Mouse (Mus musculus): ENCODE data around the gene Ndel1. TPM values are rescaled to one million over a fixed set of nuclear protein-coding genes. Genes with fewer than 3 reads are reported as not detected.

Ndel1 gene
- total and polyA plus RNA-seq, 3 experiments = 26.2 to 64.3 (median 39.4) TPM

DNA sequence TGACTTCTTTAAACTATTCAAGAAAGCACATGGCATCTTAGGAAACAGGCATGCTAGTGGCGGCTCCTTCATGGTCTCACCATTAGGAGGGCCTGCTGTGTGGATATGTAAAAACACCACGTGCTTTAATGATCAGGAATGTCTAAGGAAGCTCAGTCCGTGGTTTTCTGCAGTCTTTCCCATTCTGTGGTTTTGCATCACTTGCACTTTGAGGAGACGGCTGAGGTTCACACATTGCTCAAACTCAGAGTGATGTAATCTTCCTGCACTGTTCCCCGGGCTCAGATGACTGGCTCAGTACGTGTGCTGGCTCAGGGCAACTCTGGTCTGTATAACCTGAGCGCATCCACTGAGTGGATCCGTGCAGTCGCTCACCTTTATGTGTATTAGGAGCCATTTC is 89.3 kb downstream of the Ndel1 start:
- no peak for ATAC-seq (ENCODE audit: extremely low read depth, insufficient number of reproducible peaks, low FRiP score, poor library complexity, severe bottlenecking)

DNA sequence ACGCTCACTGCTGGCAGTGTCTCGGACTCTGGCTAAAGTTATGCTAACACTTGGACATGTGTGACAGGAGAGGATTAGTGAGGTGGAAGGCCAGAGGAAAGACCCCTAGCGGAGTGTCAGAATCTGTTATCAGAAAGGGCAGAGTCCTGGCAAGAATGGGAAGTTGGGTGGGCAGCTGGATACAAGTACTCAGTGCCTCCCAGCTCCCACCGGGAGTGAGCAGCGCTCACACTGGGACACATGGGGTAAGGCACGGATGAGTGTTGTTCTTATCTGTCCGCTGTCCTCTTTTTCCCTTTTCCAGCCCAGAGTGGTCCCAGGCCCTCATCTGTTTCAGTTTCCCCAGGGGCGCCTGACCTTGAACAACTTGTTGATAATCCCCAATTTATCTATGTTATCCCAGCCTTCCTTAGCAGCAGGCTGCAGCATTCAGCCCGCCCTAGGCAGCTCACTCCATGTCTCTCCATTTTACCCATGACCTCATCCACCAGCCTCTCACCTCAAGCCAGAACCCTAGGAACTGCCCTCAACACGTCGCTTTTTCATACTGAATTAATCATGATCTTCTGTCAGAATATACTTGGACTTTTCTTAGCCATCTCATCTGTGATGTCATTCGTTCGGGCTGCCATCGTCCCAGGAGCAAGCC is 91.1 kb downstream of the Ndel1 start:
- Histone ChIP-seq H3K9me3 (replicated peaks) (no peaks in the 10 kb centered on the region), H3K27me3 (ENCODE audit: insufficient read depth, low read length) (peaks cover 21% of the 10 kb centered on the region), H3K4me1 (ENCODE audit: insufficient read depth, low read depth, low read length) (no peaks in the 10 kb centered on the region), H3K4me3 (ENCODE audit: low read depth, low read length) (no peak overlapping the region), H3K36me3 (replicated peaks) (no peaks in the 10 kb centered on the region)
- no peak for ATAC-seq (ENCODE audit: extremely low read depth, insufficient number of reproducible peaks, low FRiP score, poor library complexity, severe bottlenecking)
- no peak for DNase-seq (ENCODE audit: low spot score)
- TF ChIP-seq CTCF (IDR thresholded peaks at IDR 0.05; ENCODE audit: low read depth, low read length) (no peak), POLR2AphosphoS5 (IDR thresholded peaks at IDR 0.05; ENCODE audit: insufficient replicate concordance, low read depth, low read length) (no peak), GATA2 (IDR thresholded peaks at IDR 0.05; ENCODE audit: borderline replicate concordance, low read depth, low read length) (no peak), TAL1 (conservative IDR thresholded peaks at IDR 0.05; ENCODE audit: low read depth, low read length) (no peak), GATA1 (IDR thresholded peaks at IDR 0.05; ENCODE audit: borderline replicate concordance, low read length) (no peak)

More for the DNA sequence above, 89.3 kb downstream of the Ndel1 start:
- TF ChIP-seq POLR2AphosphoS5 (IDR thresholded peaks at IDR 0.05; ENCODE audit: insufficient replicate concordance, low read depth, low read length) = no peak
- TF ChIP-seq GATA2 (IDR thresholded peaks at IDR 0.05; ENCODE audit: borderline replicate concordance, low read depth, low read length) = no peak
- TF ChIP-seq CTCF (IDR thresholded peaks at IDR 0.05; ENCODE audit: low read depth, low read length) = no peak
- TF ChIP-seq TAL1 (conservative IDR thresholded peaks at IDR 0.05; ENCODE audit: low read depth, low read length) = no peak
- TF ChIP-seq GATA1 (IDR thresholded peaks at IDR 0.05; ENCODE audit: borderline replicate concordance, low read length) = no peak
- DNase-seq (ENCODE audit: low spot score) = no peak
- Histone ChIP-seq H3K4me1 (ENCODE audit: insufficient read depth, low read depth, low read length) (no peaks in the 10 kb centered on the region), H3K4me3 (ENCODE audit: low read depth, low read length) (no peak overlapping the region), H3K27me3 (ENCODE audit: insufficient read depth, low read length) (peaks cover 14% of the 10 kb centered on the region), H3K36me3 (replicated peaks) (no peaks in the 10 kb centered on the region), H3K9me3 (replicated peaks) (no peaks in the 10 kb centered on the region)

DNA sequence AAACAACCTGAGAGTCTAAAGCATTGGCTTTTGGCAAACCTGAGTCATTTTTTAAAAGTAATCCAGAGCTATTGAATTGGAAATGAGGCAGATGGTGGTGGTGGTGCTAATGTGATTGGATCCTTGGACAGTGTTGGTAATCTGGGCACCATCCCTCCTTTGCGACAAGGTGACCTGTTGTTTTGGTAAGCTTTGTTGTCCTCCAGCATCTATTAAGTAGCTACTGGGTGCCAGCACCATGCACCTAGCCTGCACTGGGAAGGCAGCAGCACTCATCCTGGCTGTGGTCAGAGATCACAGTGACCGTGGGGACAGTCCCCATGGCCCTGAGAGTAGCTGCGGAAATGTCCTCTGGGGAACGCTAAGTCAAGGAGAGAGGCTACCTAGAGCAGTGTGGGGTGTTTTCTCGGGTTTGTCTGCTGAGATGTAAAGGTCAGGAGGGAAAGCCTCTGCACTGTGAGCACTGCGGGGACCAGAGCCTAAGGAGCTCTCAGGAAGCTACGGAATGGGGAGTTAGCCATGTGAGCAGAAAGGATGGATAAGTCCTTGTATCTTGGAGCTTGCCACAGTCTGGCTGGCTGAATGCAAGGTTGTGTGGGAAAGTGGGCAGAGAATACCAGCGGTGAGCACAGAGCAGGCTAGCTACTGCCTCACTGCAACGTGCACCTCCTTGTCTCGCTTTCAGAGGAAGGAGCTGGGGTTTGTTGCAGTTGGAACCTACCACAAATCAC is 91.8 kb downstream of the Ndel1 start:
- Histone ChIP-seq H3K4me1 (ENCODE audit: insufficient read depth, low read depth, low read length) (no peaks in the 10 kb centered on the region), H3K4me3 (ENCODE audit: low read depth, low read length) (no peak overlapping the region), H3K36me3 (replicated peaks) (no peaks in the 10 kb centered on the region), H3K27me3 (ENCODE audit: insufficient read depth, low read length) (peaks cover 21% of the 10 kb centered on the region), H3K9me3 (replicated peaks) (no peaks in the 10 kb centered on the region)
- DNase-seq (ENCODE audit: low spot score) (no peak), ATAC-seq (ENCODE audit: extremely low read depth, insufficient number of reproducible peaks, low FRiP score, poor library complexity, severe bottlenecking) (no peak)
- TF ChIP-seq GATA1 (IDR thresholded peaks at IDR 0.05; ENCODE audit: borderline replicate concordance, low read length) (no peak), POLR2AphosphoS5 (IDR thresholded peaks at IDR 0.05; ENCODE audit: insufficient replicate concordance, low read depth, low read length) (no peak), TAL1 (conservative IDR thresholded peaks at IDR 0.05; ENCODE audit: low read depth, low read length) (no peak), GATA2 (IDR thresholded peaks at IDR 0.05; ENCODE audit: borderline replicate concordance, low read depth, low read length) (no peak)

DNA sequence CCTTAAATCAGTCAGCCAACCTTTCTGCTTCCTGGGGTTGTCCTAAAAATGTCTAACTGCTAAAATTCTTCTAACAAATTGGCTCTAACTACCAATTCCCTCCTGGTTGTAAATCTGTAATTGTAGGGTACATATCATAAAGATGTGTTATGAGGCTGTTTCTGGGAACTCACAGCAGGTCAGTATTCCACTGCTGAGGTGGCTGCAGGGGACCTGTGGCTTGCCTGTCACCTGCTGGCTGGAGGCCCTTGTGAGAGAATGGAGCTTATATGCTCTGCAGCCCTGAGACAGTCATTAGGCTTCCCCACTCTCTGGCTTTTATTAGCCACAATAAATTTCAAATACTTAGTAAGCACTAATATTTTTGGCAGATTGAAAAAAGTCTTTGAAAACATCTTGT is 92.8 kb downstream of the Ndel1 start:
- H3K9me3 ChIP-seq (replicated peaks) = no peaks in the 10 kb centered on the region
- H3K36me3 ChIP-seq (replicated peaks) = no peaks in the 10 kb centered on the region
- peaks cover 25% of the 10 kb centered on the region for H3K27me3 ChIP-seq (ENCODE audit: insufficient read depth, low read length)
- H3K4me1 ChIP-seq (ENCODE audit: insufficient read depth, low read depth, low read length) = no peaks in the 10 kb centered on the region
- no peak overlapping the region for H3K4me3 ChIP-seq (ENCODE audit: low read depth, low read length)
- DNase-seq (ENCODE audit: low spot score) (no peak), ATAC-seq (ENCODE audit: extremely low read depth, insufficient number of reproducible peaks, low FRiP score, poor library complexity, severe bottlenecking) (no peak)
- no peak for TF ChIP-seq GATA1 (IDR thresholded peaks at IDR 0.05; ENCODE audit: borderline replicate concordance, low read length)
- TF ChIP-seq TAL1 (conservative IDR thresholded peaks at IDR 0.05; ENCODE audit: low read depth, low read length) = no peak
- TF ChIP-seq GATA2 (IDR thresholded peaks at IDR 0.05; ENCODE audit: borderline replicate concordance, low read depth, low read length) = no peak
- TF ChIP-seq POLR2AphosphoS5 (IDR thresholded peaks at IDR 0.05; ENCODE audit: insufficient replicate concordance, low read depth, low read length) = no peak
- TF ChIP-seq CTCF (IDR thresholded peaks at IDR 0.05; ENCODE audit: low read depth, low read length) = no peak

DNA sequence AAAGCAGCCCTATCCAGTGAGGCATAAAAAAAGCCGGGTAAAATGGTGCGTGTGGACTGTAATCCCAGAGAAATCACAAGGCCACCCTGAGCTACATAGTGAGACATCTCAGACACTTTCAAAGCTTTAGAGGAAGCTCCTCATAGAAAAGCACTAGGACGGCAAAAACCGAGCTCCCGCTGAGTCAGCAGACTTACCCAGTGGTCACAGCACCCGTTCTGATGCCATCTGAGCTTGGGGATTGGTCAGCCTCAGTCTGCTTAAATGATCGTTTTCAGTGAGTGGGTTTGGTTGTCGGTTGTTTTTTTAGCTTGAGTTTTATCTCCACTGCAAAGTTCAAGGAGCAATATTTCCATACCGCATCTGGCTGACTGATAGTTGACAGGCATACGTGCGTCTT is 93.7 kb downstream of the Ndel1 start:
- H3K4me3 ChIP-seq (ENCODE audit: low read depth, low read length) = no peak overlapping the region
- no peaks in the 10 kb centered on the region for H3K4me1 ChIP-seq (ENCODE audit: insufficient read depth, low read depth, low read length)
- no peaks in the 10 kb centered on the region for H3K36me3 ChIP-seq (replicated peaks)
- peaks cover 23% of the 10 kb centered on the region for H3K27me3 ChIP-seq (ENCODE audit: insufficient read depth, low read length)
- TF ChIP-seq CTCF (IDR thresholded peaks at IDR 0.05; ENCODE audit: low read depth, low read length) (no peak), TAL1 (conservative IDR thresholded peaks at IDR 0.05; ENCODE audit: low read depth, low read length) (no peak), GATA2 (IDR thresholded peaks at IDR 0.05; ENCODE audit: borderline replicate concordance, low read depth, low read length) (no peak), POLR2AphosphoS5 (IDR thresholded peaks at IDR 0.05; ENCODE audit: insufficient replicate concordance, low read depth, low read length) (no peak)
- DNase-seq (ENCODE audit: low spot score) = no peak
- ATAC-seq (ENCODE audit: extremely low read depth, insufficient number of reproducible peaks, low FRiP score, poor library complexity, severe bottlenecking) = no peak
- no peaks in the 10 kb centered on the region for H3K9me3 ChIP-seq (replicated peaks)

DNA sequence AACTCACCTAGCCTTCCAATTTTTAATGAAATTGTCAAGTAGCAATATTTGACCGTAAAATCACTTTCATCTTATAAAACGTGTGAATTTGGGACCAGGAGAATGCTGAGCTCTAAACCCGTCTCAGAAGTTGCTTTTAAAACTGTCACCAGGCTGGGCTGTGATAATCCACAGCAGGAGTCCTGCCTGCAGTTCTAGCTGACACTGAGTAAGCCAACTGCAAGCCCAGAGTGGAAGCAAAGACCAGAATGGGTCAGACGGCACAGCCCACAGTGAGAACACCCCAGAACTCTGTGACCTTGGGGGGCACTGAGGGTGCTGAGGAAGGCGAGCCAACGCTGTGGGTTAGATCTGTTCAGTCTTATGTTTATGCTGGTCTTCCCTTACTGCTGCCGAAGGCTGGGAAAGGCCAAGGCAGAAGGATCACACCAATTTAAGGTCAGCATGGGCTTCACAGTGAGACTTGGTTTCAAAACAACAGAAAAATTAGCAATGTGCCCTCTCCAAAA is 95.5 kb downstream of the Ndel1 start:
- no peak overlapping the region for H3K4me3 ChIP-seq (ENCODE audit: low read depth, low read length)
- DNase-seq (ENCODE audit: low spot score) (no peak), ATAC-seq (ENCODE audit: extremely low read depth, insufficient number of reproducible peaks, low FRiP score, poor library complexity, severe bottlenecking) (no peak)
- TF ChIP-seq GATA2 (IDR thresholded peaks at IDR 0.05; ENCODE audit: borderline replicate concordance, low read depth, low read length) (no peak), CTCF (IDR thresholded peaks at IDR 0.05; ENCODE audit: low read depth, low read length) (no peak), GATA1 (IDR thresholded peaks at IDR 0.05; ENCODE audit: borderline replicate concordance, low read length) (no peak), POLR2AphosphoS5 (IDR thresholded peaks at IDR 0.05; ENCODE audit: insufficient replicate concordance, low read depth, low read length) (no peak)
- peaks cover 17% of the 10 kb centered on the region for H3K27me3 ChIP-seq (ENCODE audit: insufficient read depth, low read length)
- H3K4me1 ChIP-seq (ENCODE audit: insufficient read depth, low read depth, low read length) = no peaks in the 10 kb centered on the region
- no peaks in the 10 kb centered on the region for H3K36me3 ChIP-seq (replicated peaks)
- no peaks in the 10 kb centered on the region for H3K9me3 ChIP-seq (replicated peaks)

Other genes starting within 250 kb of the Ndel1 start
- gene Myh10, start 180.3 kb downstream of the Ndel1 start, total RNA-seq (2014; fragmentation: Nextera tagmentation) = 4.9 TPM in 1 of 2 replicates, not detected in the other
- 0.49 TPM in 1 of 2 replicates, not detected in the other for gene Myh10, start 180.3 kb downstream of the Ndel1 start, total RNA-seq (2017)
- 0.03 TPM in 1 of 2 replicates, not detected in the other for gene Myh10, start 180.3 kb downstream of the Ndel1 start, polyA plus RNA-seq (2012)
- not detected in 2 replicates for gene Rnf222, start 16.7 kb upstream of the Ndel1 start, total RNA-seq (2014; fragmentation: Nextera tagmentation)
- 0.06 and 0.11 TPM in 2 replicates for gene Rnf222, start 16.7 kb upstream of the Ndel1 start, total RNA-seq (2017)
- gene Rnf222, start 16.7 kb upstream of the Ndel1 start, polyA plus RNA-seq (2012) = not detected in 2 replicates
- 1,627 and 1,719 TPM in 2 replicates for gene Rpl26, start 29.7 kb upstream of the Ndel1 start, total RNA-seq (2014; fragmentation: Nextera tagmentation)
- gene Rpl26, start 29.7 kb upstream of the Ndel1 start, total RNA-seq (2017) = 4,471 and 4,820 TPM in 2 replicates
- gene Rpl26, start 29.7 kb upstream of the Ndel1 start, polyA plus RNA-seq (2012) = 273 and 318 TPM in 2 replicates
- not detected in 2 replicates for gene Odf4, start 55.2 kb upstream of the Ndel1 start, total RNA-seq (2014; fragmentation: Nextera tagmentation)
- not detected in 2 replicates for gene Odf4, start 55.2 kb upstream of the Ndel1 start, total RNA-seq (2017)
- gene Odf4, start 55.2 kb upstream of the Ndel1 start, polyA plus RNA-seq (2012) = not detected in 2 replicates
- gene Arhgef15, start 85.6 kb upstream of the Ndel1 start, total RNA-seq (2014; fragmentation: Nextera tagmentation) = not detected in 2 replicates
- 0.12 and 0.22 TPM in 2 replicates for gene Arhgef15, start 85.6 kb upstream of the Ndel1 start, total RNA-seq (2017)
- gene Arhgef15, start 85.6 kb upstream of the Ndel1 start, polyA plus RNA-seq (2012) = not detected in 2 replicates
- gene Slc25a35, start 96.3 kb upstream of the Ndel1 start, total RNA-seq (2014; fragmentation: Nextera tagmentation) = 5.2 and 5.8 TPM in 2 replicates
- 0.93 and 1.1 TPM in 2 replicates for gene Slc25a35, start 96.3 kb upstream of the Ndel1 start, total RNA-seq (2017)
- 1.2 and 1.3 TPM in 2 replicates for gene Slc25a35, start 96.3 kb upstream of the Ndel1 start, polyA plus RNA-seq (2012)
- gene Rangrf, start 103.3 kb upstream of the Ndel1 start, total RNA-seq (2014; fragmentation: Nextera tagmentation) = 16.1 and 21.8 TPM in 2 replicates
- gene Rangrf, start 103.3 kb upstream of the Ndel1 start, total RNA-seq (2017) = 16.2 and 18.4 TPM in 2 replicates
- gene Rangrf, start 103.3 kb upstream of the Ndel1 start, polyA plus RNA-seq (2012) = 7.8 and 8.1 TPM in 2 replicates
- gene Pfas, start 136.6 kb upstream of the Ndel1 start, total RNA-seq (2014; fragmentation: Nextera tagmentation) = 83.4 and 107 TPM in 2 replicates
- gene Pfas, start 136.6 kb upstream of the Ndel1 start, total RNA-seq (2017) = 34.4 and 36.2 TPM in 2 replicates
- 41.3 and 62.8 TPM in 2 replicates for gene Pfas, start 136.6 kb upstream of the Ndel1 start, polyA plus RNA-seq (2012)
- 83.8 and 96.5 TPM in 2 replicates for gene Ctc1, start 144.1 kb upstream of the Ndel1 start, total RNA-seq (2014; fragmentation: Nextera tagmentation)
- gene Ctc1, start 144.1 kb upstream of the Ndel1 start, total RNA-seq (2017) = 15.2 and 19.9 TPM in 2 replicates
- gene Ctc1, start 144.1 kb upstream of the Ndel1 start, polyA plus RNA-seq (2012) = 73.4 and 104 TPM in 2 replicates
- 176 and 241 TPM in 2 replicates for gene Aurkb, start 173.8 kb upstream of the Ndel1 start, total RNA-seq (2014; fragmentation: Nextera tagmentation)
- 117 and 133 TPM in 2 replicates for gene Aurkb, start 173.8 kb upstream of the Ndel1 start, total RNA-seq (2017)
- 296 TPM in 2 replicates for gene Aurkb, start 173.8 kb upstream of the Ndel1 start, polyA plus RNA-seq (2012)
- 5.3 and 6.4 TPM in 2 replicates for gene Borcs6, start 187.9 kb upstream of the Ndel1 start, total RNA-seq (2014; fragmentation: Nextera tagmentation)
- 6.1 and 8.2 TPM in 2 replicates for gene Borcs6, start 187.9 kb upstream of the Ndel1 start, total RNA-seq (2017)
- 25.9 and 37.4 TPM in 2 replicates for gene Borcs6, start 187.9 kb upstream of the Ndel1 start, polyA plus RNA-seq (2012)
- 28.3 and 38.2 TPM in 2 replicates for gene Tmem107, start 198.9 kb upstream of the Ndel1 start, total RNA-seq (2014; fragmentation: Nextera tagmentation)
- gene Tmem107, start 198.9 kb upstream of the Ndel1 start, total RNA-seq (2017) = 17.2 and 34.2 TPM in 2 replicates
- 70.8 and 77.9 TPM in 2 replicates for gene Tmem107, start 198.9 kb upstream of the Ndel1 start, polyA plus RNA-seq (2012)
- gene Vamp2, start 216.6 kb upstream of the Ndel1 start, total RNA-seq (2014; fragmentation: Nextera tagmentation) = 98.4 and 104 TPM in 2 replicates
- gene Vamp2, start 216.6 kb upstream of the Ndel1 start, total RNA-seq (2017) = 4.4 and 5.8 TPM in 2 replicates
- 31.8 and 32.8 TPM in 2 replicates for gene Vamp2, start 216.6 kb upstream of the Ndel1 start, polyA plus RNA-seq (2012)
- gene Per1, start 223.4 kb upstream of the Ndel1 start, total RNA-seq (2014; fragmentation: Nextera tagmentation) = 55.2 and 55.5 TPM in 2 replicates
- 8.9 TPM in 2 replicates for gene Per1, start 223.4 kb upstream of the Ndel1 start, total RNA-seq (2017)
- gene Per1, start 223.4 kb upstream of the Ndel1 start, polyA plus RNA-seq (2012) = 40.6 TPM in 2 replicates
- 0.53 TPM in 1 of 2 replicates, not detected in the other for gene Hes7, start 248.5 kb upstream of the Ndel1 start, total RNA-seq (2014; fragmentation: Nextera tagmentation)
- gene Hes7, start 248.5 kb upstream of the Ndel1 start, total RNA-seq (2017) = 0.22 TPM in 1 of 2 replicates, not detected in the other
- gene Hes7, start 248.5 kb upstream of the Ndel1 start, polyA plus RNA-seq (2012) = 1.2 and 2.0 TPM in 2 replicates